Mouse (Mus musculus) midbrain, postnatal 0 days (tissue): Measurements from ENCODE around the gene Sh3bp5. TPM values are rescaled to one million over a fixed set of nuclear protein-coding genes. Genes with fewer than 3 reads are reported as not detected.
A peak's percentile ranks its signal among the peaks of the same experiment; 100 is the strongest.

ENCODE experiments used
- ATAC-seq: fragments of 200-750 bp; cut with Nextera tagmentation; 2 replicates; pipeline ENCODE4 v1.8.0; 2017; ENCODE audit warnings: moderate number of reproducible peaks, mild to moderate bottlenecking, moderate TSS enrichment, moderate library complexity; ENCODE audit not compliant: low FRiP score
- DNase-seq: peaks from one replicate; pipeline ENCODE4 v3.0.0-alpha.2; 2015; ENCODE audit warnings: low spot score
- H3K27ac ChIP-seq: fragments of 300-500 bp; sonication (generic); 2 replicates; pipeline ENCODE4 v1.5.1; 2014; ENCODE audit warnings: low read depth, mild to moderate bottlenecking, low read length, mixed read lengths
- H3K27me3 ChIP-seq: fragments of 300-500 bp; sonication (generic); 2 replicates; pipeline ENCODE4 v1.6.1; 2014; ENCODE audit warnings: low read length, control low read depth, mixed read lengths; ENCODE audit not compliant: insufficient read depth
- H3K36me3 ChIP-seq: fragments of 300-500 bp; sonication (generic); 2 replicates; pipeline ENCODE4 v1.6.1; 2014; ENCODE audit warnings: low read length, control low read depth, mixed read lengths; ENCODE audit not compliant: insufficient read depth
- H3K4me1 ChIP-seq: fragments of 300-500 bp; sonication (generic); 2 replicates; pipeline ENCODE4 v1.6.1; 2014; ENCODE audit warnings: mild to moderate bottlenecking, control low read depth, antibody characterized with exemption, low read length, mixed read lengths; ENCODE audit not compliant: insufficient read depth
- H3K4me2 ChIP-seq: fragments of 300-500 bp; sonication (generic); 2 replicates; pipeline ENCODE4 v1.6.1; 2014; ENCODE audit warnings: low read depth, mild to moderate bottlenecking, low read length, mixed read lengths; ENCODE audit not compliant: poor library complexity, severe bottlenecking
- H3K4me3 ChIP-seq: fragments of 300-500 bp; sonication (generic); 2 replicates; pipeline ENCODE4 v1.5.1; 2014; ENCODE audit warnings: low read depth, mild to moderate bottlenecking, low read length, moderate library complexity
- H3K9ac ChIP-seq: fragments of 300-500 bp; sonication (generic); replicated peaks from 2 replicates; pipeline ENCODE4 v1.6.1; 2014; ENCODE audit warnings: mild to moderate bottlenecking, low read length, moderate library complexity, mixed read lengths; ENCODE audit not compliant: poor library complexity, severe bottlenecking
- H3K9me3 ChIP-seq: fragments of 300-500 bp; sonication (generic); 2 replicates; pipeline ENCODE4 v1.6.1; 2016; ENCODE audit warnings: low read length, control low read depth
- CTCF ChIP-seq: IDR thresholded peaks from 2 replicates; pipeline ENCODE4 v1.5.1; 2016; ENCODE audit warnings: antibody characterized with exemption, mild to moderate bottlenecking
- WGBS: fragments of 180-500 bp; shearing (Covaris S2); extraction: QIAGEN DNeasy Blood & Tissue Kit; methylation state at CpG from one replicate; pipeline ENCODE4 v1.1.7; 2014; 5-methylcytosine and 5-hydroxymethylcytosine counted together
- polyA plus RNA-seq: library from polyadenylated mRNA; unstranded; fragments of >200 nt; fragmentation: Nextera tagmentation; extraction: Ambion mirVana; gene quantifications from 2 replicates; pipeline ENCODE4 v1.2.1, GENCODE M21; 2015
- total RNA-seq: library from RNA; depleted of rRNA; stranded (reverse); fragments of >200 nt; gene quantifications from 2 replicates; pipeline ENCODE4 v1.2.3, GENCODE M21; 2014; rRNA removed

The Sh3bp5 gene
- total RNA-seq = 61.7 and 76.5 TPM in 2 replicates
- polyA plus RNA-seq = 141 and 165 TPM in 2 replicates

- no peaks in the 10 kb centered on the region for H3K36me3 ChIP-seq
- ATAC-seq (peak; percentile 95), DNase-seq (peak; percentile 92)
- H3K9me3 ChIP-seq = no peaks in the 10 kb centered on the region
- peak within 1 kb of the TSS; percentile 86 for H3K4me3 ChIP-seq
- peak; percentile 95 for TF ChIP-seq CTCF
- WGBS = 5% methylated on average over 48 of the region's 49 CpGs
- H3K27ac ChIP-seq = peak within 1 kb of the TSS; percentile 95
- H3K4me1 ChIP-seq = peaks cover 12% of the 10 kb centered on the region
- peak within 1 kb of the TSS; percentile 78 for H3K4me2 ChIP-seq
- no peaks in the 10 kb centered on the region for H3K27me3 ChIP-seq
- peak within 1 kb of the TSS; percentile 97 for H3K9ac ChIP-seq
Observed at GRCm38 (mm10) chr14:31435930-31436693, at the start of gene Sh3bp5. Gene Sh3bp5, minus strand, starts transcription at chr14:31436078.

- no peak for ATAC-seq
Observed at GRCm38 (mm10) chr14:31482417-31482816, 46.5 kb upstream of the Sh3bp5 start.

GRCm38 (mm10) chr14:31473297-31473696, 37.4 kb upstream of the Sh3bp5 start:
- peak; percentile 38 for TF ChIP-seq CTCF
- Histone ChIP-seq H3K4me3 (no peak overlapping the region), H3K27ac (no peak overlapping the region), H3K9me3 (no peaks in the 10 kb centered on the region), H3K27me3 (no peaks in the 10 kb centered on the region), H3K4me2 (no peak overlapping the region), H3K4me1 (no peaks in the 10 kb centered on the region), H3K36me3 (peaks cover 2% of the 10 kb centered on the region; the same call in 1 of the 2 replicates), H3K9ac (no peak overlapping the region)
- no peak for ATAC-seq
- 93% methylated on average over 2 of the region's 2 CpGs for WGBS
- no peak for DNase-seq

More at GRCm38 (mm10) chr14:31482417-31482816, 46.5 kb upstream of the Sh3bp5 start:
- H3K9me3 ChIP-seq = no peaks in the 10 kb centered on the region
- no peak overlapping the region for H3K9ac ChIP-seq
- no peak for TF ChIP-seq CTCF
- WGBS = 97% methylated on average over 5 of the region's 5 CpGs
- no peaks in the 10 kb centered on the region for H3K4me1 ChIP-seq
- no peak overlapping the region for H3K4me3 ChIP-seq
- no peak overlapping the region for H3K27ac ChIP-seq
- no peak overlapping the region for H3K4me2 ChIP-seq
- H3K36me3 ChIP-seq = peaks cover 66% of the 10 kb centered on the region
- DNase-seq = no peak
- H3K27me3 ChIP-seq = no peaks in the 10 kb centered on the region

GRCm38 (mm10) chr14:31472451-31473061, 36.7 kb upstream of the Sh3bp5 start:
- H3K9ac ChIP-seq = no peak overlapping the region
- no peak overlapping the region for H3K4me2 ChIP-seq
- H3K4me3 ChIP-seq = no peak overlapping the region
- DNase-seq (peak; percentile 83), ATAC-seq (no peak)
- peak; percentile 87 for TF ChIP-seq CTCF
- WGBS = 4% methylated on average over 5 of the region's 5 CpGs
- H3K27me3 ChIP-seq = no peaks in the 10 kb centered on the region
- H3K4me1 ChIP-seq = no peaks in the 10 kb centered on the region
- H3K9me3 ChIP-seq = no peaks in the 10 kb centered on the region
- H3K27ac ChIP-seq = no peak overlapping the region
- no peaks in the 10 kb centered on the region for H3K36me3 ChIP-seq

- Histone ChIP-seq H3K9me3 (no peaks in the 10 kb centered on the region), H3K9ac (no peak overlapping the region), H3K36me3 (no peaks in the 10 kb centered on the region), H3K4me2 (no peak overlapping the region), H3K27ac (no peak overlapping the region), H3K27me3 (no peaks in the 10 kb centered on the region), H3K4me1 (no peaks in the 10 kb centered on the region), H3K4me3 (no peak overlapping the region)
- DNase-seq = no peak
- no peak for ATAC-seq
- WGBS = 63% methylated on average over 4 of the region's 4 CpGs
- TF ChIP-seq CTCF = peak; percentile 13; the same call in 1 of the 2 replicates
Observed at GRCm38 (mm10) chr14:31469711-31470110, 33.8 kb upstream of the Sh3bp5 start.

- Histone ChIP-seq H3K36me3 (no peaks in the 10 kb centered on the region), H3K27me3 (no peaks in the 10 kb centered on the region), H3K4me3 (no peak overlapping the region), H3K4me1 (no peaks in the 10 kb centered on the region), H3K27ac (no peak overlapping the region), H3K4me2 (no peak overlapping the region), H3K9me3 (no peaks in the 10 kb centered on the region), H3K9ac (no peak overlapping the region)
- 61% methylated on average over 8 of the region's 8 CpGs for WGBS
- ATAC-seq (no peak), DNase-seq (no peak)
- TF ChIP-seq CTCF = peak; percentile 63
Observed at GRCm38 (mm10) chr14:31464176-31464575, 28.3 kb upstream of the Sh3bp5 start.
